Mouse (Mus musculus) embryonic facial prominence, embryonic 13.5 days (tissue): ENCODE data around the gene Fam170b. TPM values are rescaled to one million over a fixed set of nuclear protein-coding genes. Genes with fewer than 3 reads are reported as not detected.
A peak's percentile ranks its signal among the peaks of the same experiment; 100 is the strongest.

Experiments
- ATAC-seq: fragments of 200-750 bp; cut with Nextera tagmentation; 2 replicates; pipeline ENCODE4 v1.8.0; 2017; ENCODE audit warnings: low read depth; ENCODE audit not compliant: insufficient number of reproducible peaks, insufficient read depth, low FRiP score, low TSS enrichment
- H3K27ac ChIP-seq: fragments of 300-500 bp; sonication (generic); 2 replicates; pipeline ENCODE4 v1.5.1; 2015; ENCODE audit warnings: moderate library complexity, mild to moderate bottlenecking, inconsistent platforms
- H3K27me3 ChIP-seq: fragments of 300-500 bp; sonication (generic); 2 replicates; pipeline ENCODE4 v1.6.1; 2015; ENCODE audit warnings: mild to moderate bottlenecking, inconsistent platforms
- H3K36me3 ChIP-seq: fragments of 300-500 bp; sonication (generic); 2 replicates; pipeline ENCODE4 v1.6.1; 2015; ENCODE audit warnings: mild to moderate bottlenecking, inconsistent platforms
- H3K4me1 ChIP-seq: fragments of 300-500 bp; sonication (generic); 2 replicates; pipeline ENCODE4 v1.6.1; 2015; ENCODE audit warnings: inconsistent platforms
- H3K4me2 ChIP-seq: fragments of 300-500 bp; sonication (generic); 2 replicates; pipeline ENCODE4 v1.6.1; 2015; ENCODE audit warnings: moderate library complexity, mild to moderate bottlenecking, inconsistent platforms
- H3K4me3 ChIP-seq: fragments of 300-500 bp; sonication (generic); 2 replicates; pipeline ENCODE4 v1.5.1; 2015; ENCODE audit warnings: mild to moderate bottlenecking, inconsistent platforms
- H3K9ac ChIP-seq: fragments of 300-500 bp; sonication (generic); 2 replicates; pipeline ENCODE4 v1.6.1; 2015; ENCODE audit warnings: mild to moderate bottlenecking, inconsistent platforms
- H3K9me3 ChIP-seq: fragments of 300-500 bp; sonication (generic); 2 replicates; pipeline ENCODE4 v1.6.1; 2016; ENCODE audit warnings: inconsistent platforms
- WGBS: fragments of 180-500 bp; shearing (Covaris S2); methylation state at CpG from one replicate; pipeline ENCODE4 v1.1.7; 2015; ENCODE audit warnings: mixed read lengths; 5-methylcytosine and 5-hydroxymethylcytosine counted together
- polyA plus RNA-seq: library from polyadenylated mRNA; unstranded; fragments of >200 nt; fragmentation: Nextera tagmentation; extraction: Ambion mirVana; gene quantifications from 2 replicates; pipeline ENCODE4 v1.2.1, GENCODE M21; 2015

Fam170b gene
- polyA plus RNA-seq, 1 experiment from 2014 or later, result not detected

- 70% methylated on average over 6 of the region's 6 CpGs for WGBS
These were observed 21.3 kb upstream of the Fam170b start for GRCm38 (mm10) chr14:32812429-32812828.

GRCm38 (mm10) chr14:32814961-32815360 is 18.8 kb upstream of the Fam170b start:
- Histone ChIP-seq H3K4me3 (no peak overlapping the region), H3K27ac (no peak overlapping the region)

More at GRCm38 (mm10) chr14:32812429-32812828, 21.3 kb upstream of the Fam170b start:
- no peak for ATAC-seq
- Histone ChIP-seq H3K36me3 (no peaks in the 10 kb centered on the region), H3K9ac (no peak overlapping the region), H3K4me3 (no peak overlapping the region), H3K4me2 (no peak overlapping the region), H3K4me1 (no peaks in the 10 kb centered on the region), H3K27ac (no peak overlapping the region), H3K27me3 (no peaks in the 10 kb centered on the region), H3K9me3 (no peaks in the 10 kb centered on the region)

GRCm38 (mm10) chr14:32816533-32816932 is 17.2 kb upstream of the Fam170b start:
- peaks cover 14% of the 10 kb centered on the region for H3K4me1 ChIP-seq
- H3K9me3 ChIP-seq, result no peaks in the 10 kb centered on the region
- H3K9ac ChIP-seq, result no peak overlapping the region
- ATAC-seq, result no peak
- H3K4me2 ChIP-seq, result no peak overlapping the region
- no peaks in the 10 kb centered on the region for H3K36me3 ChIP-seq
- no peak overlapping the region for H3K4me3 ChIP-seq
- 77% methylated on average over 4 of the region's 4 CpGs for WGBS
- H3K27me3 ChIP-seq, result no peaks in the 10 kb centered on the region
- H3K27ac ChIP-seq, result no peak overlapping the region

More at GRCm38 (mm10) chr14:32814961-32815360, 18.8 kb upstream of the Fam170b start:
- 63% methylated on average over 4 of the region's 4 CpGs for WGBS
- ATAC-seq, result no peak
- H3K36me3 ChIP-seq, result no peaks in the 10 kb centered on the region
- no peaks in the 10 kb centered on the region for H3K9me3 ChIP-seq
- H3K4me2 ChIP-seq, result no peak overlapping the region
- H3K4me1 ChIP-seq, result peaks cover 14% of the 10 kb centered on the region
- no peak overlapping the region for H3K9ac ChIP-seq
- H3K27me3 ChIP-seq, result no peaks in the 10 kb centered on the region

- H3K27me3 ChIP-seq, result no peaks in the 10 kb centered on the region
- H3K4me2 ChIP-seq, result no peak overlapping the region
- H3K4me3 ChIP-seq, result no peak overlapping the region
- no peak overlapping the region for H3K9ac ChIP-seq
- peaks cover 14% of the 10 kb centered on the region for H3K4me1 ChIP-seq
- WGBS, result 59% methylated on average over 7 of the region's 7 CpGs
- no peak overlapping the region for H3K27ac ChIP-seq
- no peaks in the 10 kb centered on the region for H3K36me3 ChIP-seq
- ATAC-seq, result no peak
- H3K9me3 ChIP-seq, result no peaks in the 10 kb centered on the region
These were observed 16.5 kb upstream of the Fam170b start for GRCm38 (mm10) chr14:32817258-32817657.

- no peak overlapping the region for H3K9ac ChIP-seq
- H3K9me3 ChIP-seq, result no peaks in the 10 kb centered on the region
- H3K27ac ChIP-seq, result no peak overlapping the region
- H3K27me3 ChIP-seq, result no peaks in the 10 kb centered on the region
- no peaks in the 10 kb centered on the region for H3K36me3 ChIP-seq
- ATAC-seq, result no peak
- no peak overlapping the region for H3K4me2 ChIP-seq
- peaks cover 18% of the 10 kb centered on the region for H3K4me1 ChIP-seq
- WGBS, result 26% methylated on average over 1 of the region's 1 CpGs
- no peak overlapping the region for H3K4me3 ChIP-seq
These were observed 14.5 kb upstream of the Fam170b start for GRCm38 (mm10) chr14:32819297-32819696.

- Histone ChIP-seq H3K27me3 (no peaks in the 10 kb centered on the region), H3K36me3 (no peaks in the 10 kb centered on the region), H3K4me3 (no peak overlapping the region), H3K9ac (no peak overlapping the region), H3K9me3 (no peaks in the 10 kb centered on the region), H3K27ac (no peak overlapping the region), H3K4me2 (no peak overlapping the region), H3K4me1 (peaks cover 48% of the 10 kb centered on the region)
- WGBS, result 85% methylated on average over 4 of the region's 4 CpGs
- no peak for ATAC-seq
These were observed 10.9 kb upstream of the Fam170b start for GRCm38 (mm10) chr14:32822812-32823211.

GRCm38 (mm10) chr14:32823861-32824260 is 9.9 kb upstream of the Fam170b start:
- no peak for ATAC-seq
- H3K27me3 ChIP-seq, result no peaks in the 10 kb centered on the region
- H3K4me1 ChIP-seq, result peaks cover 51% of the 10 kb centered on the region
- H3K4me2 ChIP-seq, result no peak overlapping the region
- no peaks in the 10 kb centered on the region for H3K9me3 ChIP-seq
- WGBS, result 71% methylated on average over 3 of the region's 3 CpGs
- H3K9ac ChIP-seq, result no peak overlapping the region
- no peaks in the 10 kb centered on the region for H3K36me3 ChIP-seq
- no peak overlapping the region for H3K4me3 ChIP-seq
- H3K27ac ChIP-seq, result no peak overlapping the region

- Histone ChIP-seq H3K9me3 (no peaks in the 10 kb centered on the region), H3K36me3 (no peaks in the 10 kb centered on the region), H3K4me3 (no peak overlapping the region), H3K9ac (no peak overlapping the region), H3K4me2 (no peak overlapping the region), H3K27ac (peak overlapping the region; percentile 62), H3K4me1 (peaks cover 45% of the 10 kb centered on the region), H3K27me3 (no peaks in the 10 kb centered on the region)
- no peak for ATAC-seq
- WGBS, result 49% methylated on average over 14 of the region's 14 CpGs
These were observed 9.3 kb upstream of the Fam170b start for GRCm38 (mm10) chr14:32824267-32825150.

GRCm38 (mm10) chr14:32825426-32826032 is 8.2 kb upstream of the Fam170b start:
- H3K9ac ChIP-seq, result no peak overlapping the region
- peak overlapping the region; percentile 62 for H3K27ac ChIP-seq
- peak; percentile 73; the same call in 1 of the 2 replicates for ATAC-seq
- H3K4me2 ChIP-seq, result peak overlapping the region; percentile 47
- H3K4me1 ChIP-seq, result peaks cover 42% of the 10 kb centered on the region
- 5% methylated on average over 11 of the region's 11 CpGs for WGBS
- no peaks in the 10 kb centered on the region for H3K9me3 ChIP-seq
- peak overlapping the region; percentile 13; the same call in 1 of the 2 replicates for H3K4me3 ChIP-seq
- H3K36me3 ChIP-seq, result no peaks in the 10 kb centered on the region
- H3K27me3 ChIP-seq, result no peaks in the 10 kb centered on the region

- H3K4me3 ChIP-seq, result no peak overlapping the region
- H3K27me3 ChIP-seq, result no peaks in the 10 kb centered on the region
- H3K9me3 ChIP-seq, result no peaks in the 10 kb centered on the region
- H3K27ac ChIP-seq, result no peak overlapping the region
- 53% methylated on average over 4 of the region's 4 CpGs for WGBS
- H3K36me3 ChIP-seq, result no peaks in the 10 kb centered on the region
- no peak overlapping the region for H3K9ac ChIP-seq
- ATAC-seq, result no peak
- H3K4me1 ChIP-seq, result peaks cover 42% of the 10 kb centered on the region
- no peak overlapping the region for H3K4me2 ChIP-seq
These were observed 6.6 kb upstream of the Fam170b start for GRCm38 (mm10) chr14:32827165-32827564.

GRCm38 (mm10) chr14:32827994-32828650 is 5.6 kb upstream of the Fam170b start:
- no peaks in the 10 kb centered on the region for H3K9me3 ChIP-seq
- no peaks in the 10 kb centered on the region for H3K36me3 ChIP-seq
- H3K27ac ChIP-seq, result peak overlapping the region; percentile 52; the same call in 1 of the 2 replicates
- no peak overlapping the region for H3K4me3 ChIP-seq
- WGBS, result 48% methylated on average over 6 of the region's 6 CpGs
- no peak for ATAC-seq
- H3K4me2 ChIP-seq, result no peak overlapping the region
- no peaks in the 10 kb centered on the region for H3K27me3 ChIP-seq
- no peak overlapping the region for H3K9ac ChIP-seq
- H3K4me1 ChIP-seq, result peaks cover 42% of the 10 kb centered on the region
